Mouse (Mus musculus) embryonic fibroblast, embryonic 13.5 days (primary cell): ENCODE results near the gene Zic1.

Source experiments
- CTCF ChIP-seq: IDR thresholded peaks from 2 replicates; pipeline ENCODE4 v1.5.1; 2011; ENCODE audit warnings: mild to moderate bottlenecking, control low read depth, low read length, moderate library complexity, borderline replicate concordance; ENCODE audit not compliant: insufficient read depth
- POLR2A ChIP-seq: IDR thresholded peaks from 2 replicates; pipeline ENCODE4 v1.6.1; 2011; ENCODE audit warnings: low read depth, mild to moderate bottlenecking, control low read depth, low read length, moderate library complexity

DNA sequence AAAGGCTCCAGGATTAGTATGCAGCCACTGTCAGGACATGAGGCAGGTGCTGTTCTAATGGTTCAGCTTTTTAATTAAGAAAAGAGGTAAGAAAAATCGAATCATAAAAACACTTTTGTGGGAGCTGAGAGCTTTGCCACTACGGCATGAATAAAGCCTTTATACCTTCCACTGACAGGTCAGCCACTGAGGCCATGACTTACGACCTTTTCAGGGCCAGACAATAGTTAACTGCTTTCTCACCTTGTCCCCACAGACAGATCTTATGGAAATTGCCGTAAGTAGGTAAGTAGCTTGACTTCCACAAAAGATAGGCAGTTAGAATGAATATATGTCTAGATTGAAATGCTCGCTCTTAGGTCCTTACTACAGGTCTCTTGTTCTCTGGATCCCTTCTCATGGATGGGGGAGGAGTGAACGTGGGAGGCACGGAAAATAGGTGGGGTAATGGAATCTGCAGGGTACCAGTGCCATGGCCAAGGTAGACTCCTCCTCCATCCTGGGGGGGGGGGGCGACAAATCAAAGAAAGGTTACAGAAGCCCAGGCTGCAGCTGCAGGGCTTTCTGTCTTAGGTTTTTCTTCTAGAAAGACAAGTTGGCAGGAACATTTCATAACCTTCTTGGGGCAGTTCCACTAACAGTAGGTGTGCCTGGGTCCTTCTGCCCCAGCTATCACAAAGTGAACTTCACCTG lies 27.9 kb upstream of the Zic1 start:
- TF ChIP-seq CTCF (no peak), POLR2A (no peak)
